Mouse (Mus musculus) G1E (cell line): ENCODE data around the gene C4b.
"Not testable (repeated sequence)": the region's sequence is repeated elsewhere in the genome, so short reads cannot be mapped to it uniquely, and the experiment has no call there.

ENCODE experiments used
- CTCF ChIP-seq: IDR thresholded peaks from 2 replicates; pipeline ENCODE4 v1.5.1; 2012; ENCODE audit warnings: low read depth, low read length, inconsistent platforms, mixed read lengths
- GATA1 ChIP-seq: IDR thresholded peaks from 2 replicates; pipeline ENCODE4 v1.6.1; 2012; ENCODE audit warnings: borderline replicate concordance, low read length, inconsistent platforms, mixed read lengths
- GATA2 ChIP-seq: IDR thresholded peaks from 2 replicates; pipeline ENCODE4 v1.6.1; 2012; ENCODE audit warnings: low read depth, low read length, inconsistent platforms, borderline replicate concordance
- POLR2AphosphoS5 ChIP-seq: IDR thresholded peaks from 2 replicates; pipeline ENCODE4 v1.6.1; 2012; ENCODE audit warnings: low read depth, low read length, inconsistent platforms; ENCODE audit not compliant: insufficient replicate concordance
- TAL1 ChIP-seq: conservative IDR thresholded peaks from 2 replicates; pipeline ENCODE4 v1.6.1; 2012; ENCODE audit warnings: low read depth, low read length, inconsistent platforms, mixed read lengths

- TF ChIP-seq CTCF, GATA1, POLR2AphosphoS5, TAL1, GATA2: not testable (repeated sequence)
These were observed 29.3 kb downstream of the C4b start for GRCm38 (mm10) chr17:34714181-34714907.
